Mouse (Mus musculus): ENCODE results near the gene Pald1.

Pald1 gene

GRCm38 (mm10) chr10:61402911-61403310 lies 19.6 kb upstream of the Pald1 start:
- no peak for DNase-seq (ENCODE audit: low read depth in 2 of 2, low spot score in 2 of 2)

- DNase-seq (ENCODE audit: low read depth in 2 of 2, low spot score in 2 of 2) = no peak
These were observed 19.1 kb upstream of the Pald1 start for GRCm38 (mm10) chr10:61402480-61402879.

- no peak for DNase-seq (ENCODE audit: low read depth in 2 of 2, low spot score in 2 of 2)
These were observed 17.1 kb upstream of the Pald1 start for GRCm38 (mm10) chr10:61400407-61400806.

GRCm38 (mm10) chr10:61399156-61399734 lies 15.9 kb upstream of the Pald1 start:
- DNase-seq (ENCODE audit: low read depth in 2 of 2, low spot score in 2 of 2) = peak; percentile 28 to 56

- no peak for DNase-seq (ENCODE audit: low read depth in 2 of 2, low spot score in 2 of 2)
These were observed 14.8 kb upstream of the Pald1 start for GRCm38 (mm10) chr10:61398125-61398524.

GRCm38 (mm10) chr10:61394476-61395136 lies 11.3 kb upstream of the Pald1 start:
- DNase-seq (ENCODE audit: low read depth in 2 of 2, low spot score in 2 of 2) = no peak

GRCm38 (mm10) chr10:61392584-61392983 lies 9.3 kb upstream of the Pald1 start:
- DNase-seq (ENCODE audit: low read depth in 2 of 2, low spot score in 2 of 2) = no peak

GRCm38 (mm10) chr10:61390148-61390547 lies 6.8 kb upstream of the Pald1 start:
- no peak for DNase-seq (ENCODE audit: low read depth in 2 of 2, low spot score in 2 of 2)

- no peak for DNase-seq (ENCODE audit: low read depth in 2 of 2, low spot score in 2 of 2)
These were observed 5.7 kb upstream of the Pald1 start for GRCm38 (mm10) chr10:61389020-61389419.

- no peak for DNase-seq (ENCODE audit: low read depth in 2 of 2, low spot score in 2 of 2)
These were observed 3.0 kb upstream of the Pald1 start for GRCm38 (mm10) chr10:61386284-61386683.

- no peak for DNase-seq (ENCODE audit: low read depth in 2 of 2, low spot score in 2 of 2)
These were observed 1.8 kb upstream of the Pald1 start for GRCm38 (mm10) chr10:61385174-61385573.

GRCm38 (mm10) chr10:61383715-61384047 lies 351 bp upstream of the Pald1 start:
- DNase-seq (ENCODE audit: low read depth in 2 of 2, low spot score in 2 of 2) = no peak

- DNase-seq (ENCODE audit: low read depth in 2 of 2, low spot score in 2 of 2) = no peak
These were observed 1.0 kb downstream of the Pald1 start for GRCm38 (mm10) chr10:61382281-61382731.

- no peak for DNase-seq (ENCODE audit: low read depth in 2 of 2, low spot score in 2 of 2)
These were observed 1.5 kb downstream of the Pald1 start for GRCm38 (mm10) chr10:61381823-61382222.

GRCm38 (mm10) chr10:61380186-61380585 lies 3.1 kb downstream of the Pald1 start:
- DNase-seq (ENCODE audit: low read depth in 2 of 2, low spot score in 2 of 2) = no peak

GRCm38 (mm10) chr10:61379340-61380040 lies 3.8 kb downstream of the Pald1 start:
- no peak for DNase-seq (ENCODE audit: low read depth in 2 of 2, low spot score in 2 of 2)

- no peak for DNase-seq (ENCODE audit: low read depth in 2 of 2, low spot score in 2 of 2)
These were observed 4.6 kb downstream of the Pald1 start for GRCm38 (mm10) chr10:61378698-61379097.

- no peak for DNase-seq (ENCODE audit: low read depth in 2 of 2, low spot score in 2 of 2)
These were observed 5.3 kb downstream of the Pald1 start for GRCm38 (mm10) chr10:61378050-61378449.

GRCm38 (mm10) chr10:61374771-61375481 lies 8.4 kb downstream of the Pald1 start:
- no peak for DNase-seq (ENCODE audit: low read depth in 2 of 2, low spot score in 2 of 2)

- DNase-seq (ENCODE audit: low read depth in 2 of 2, low spot score in 2 of 2) = no peak
These were observed 9.3 kb downstream of the Pald1 start for GRCm38 (mm10) chr10:61374076-61374475.

- DNase-seq (ENCODE audit: low read depth in 2 of 2, low spot score in 2 of 2) = no peak
These were observed 10.8 kb downstream of the Pald1 start for GRCm38 (mm10) chr10:61372585-61372923.
